Mouse (Mus musculus) ES-Bruce4 (cell line): ENCODE results near the gene 2010300C02Rik.

Experiments used
- CTCF ChIP-seq: IDR thresholded peaks from one replicate; pipeline ENCODE4 v1.8.1; 2011; ENCODE audit warnings: low read depth, low read length
- POLR2A ChIP-seq: IDR thresholded peaks from one replicate; pipeline ENCODE4 v1.8.1; 2011; ENCODE audit warnings: low read length; ENCODE audit not compliant: insufficient read depth

- TF ChIP-seq CTCF (no peak), POLR2A (no peak)
These were observed 10.1 kb downstream of the 2010300C02Rik start for GRCm38 (mm10) chr1:37709736-37710135.
